Mouse (Mus musculus): ENCODE results near the gene Ptk7. TPM values are rescaled to one million over a fixed set of nuclear protein-coding genes. Genes with fewer than 3 reads are reported as not detected.
A peak's percentile ranks its signal among the peaks of the same experiment; 100 is the strongest.
"Not testable (repeated sequence)": the region's sequence is repeated elsewhere in the genome, so short reads cannot be mapped to it uniquely, and the experiment has no call there.

The Ptk7 gene
- polyA plus RNA-seq, 1 experiment = 3.9 TPM

DNA sequence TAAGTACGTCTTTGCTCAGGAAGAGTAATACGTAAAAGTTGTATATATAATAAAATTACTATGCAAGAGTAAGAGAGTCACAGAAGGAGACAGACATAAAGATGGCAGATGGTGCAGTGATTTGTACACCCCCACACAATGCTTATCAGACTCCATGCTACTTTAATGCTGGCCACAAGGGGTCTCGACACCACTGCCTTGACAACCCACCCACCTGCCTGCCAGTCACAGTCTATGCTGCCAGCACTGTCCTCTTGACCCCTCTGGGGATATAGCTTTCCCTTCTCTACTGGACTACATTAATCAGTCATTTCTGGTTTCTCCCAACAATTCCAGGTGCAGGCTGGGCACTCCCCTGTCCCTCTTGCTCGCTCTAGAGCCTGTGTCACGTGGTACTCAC is 50.7 kb downstream of the Ptk7 start:
- no peak overlapping the region for H3K27ac ChIP-seq (ENCODE audit: control insufficient read depth, insufficient read depth, low read depth, low read length, poor library complexity)
- 82% methylated on average over 5 of the region's 5 CpGs for WGBS
- no peaks in the 10 kb centered on the region for H3K4me1 ChIP-seq (ENCODE audit: control insufficient read depth, insufficient read depth, low read length)
- no peak overlapping the region for H3K4me3 ChIP-seq (replicated peaks; ENCODE audit: control insufficient read depth, low read depth, low read length)
- no peak for TF ChIP-seq CTCF (IDR thresholded peaks at IDR 0.05; ENCODE audit: control insufficient read depth, insufficient read depth, low read length)
- no peak for TF ChIP-seq POLR2A (IDR thresholded peaks at IDR 0.05; ENCODE audit: borderline replicate concordance, control insufficient read depth, low read depth, low read length)

DNA sequence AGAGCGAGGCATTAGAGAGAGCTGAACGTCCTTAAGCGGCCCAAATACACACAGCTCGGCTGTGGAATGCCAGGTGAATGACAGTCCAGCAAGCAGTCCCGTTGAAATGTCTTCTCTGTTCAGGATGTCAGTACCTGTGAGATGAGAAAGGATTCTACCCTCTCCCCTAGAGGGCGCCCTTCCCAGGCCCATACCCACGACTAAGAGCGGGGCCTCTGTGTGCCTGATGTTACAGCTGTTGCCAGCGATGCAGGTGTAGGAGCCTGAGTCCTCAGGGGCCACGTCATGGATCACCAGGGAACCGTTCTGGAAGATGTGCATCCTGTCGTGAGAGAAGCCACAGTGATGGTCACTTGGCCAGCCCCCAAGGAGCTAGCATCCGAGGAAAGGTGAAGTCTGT is 53.2 kb downstream of the Ptk7 start:
- no peak overlapping the region for H3K27ac ChIP-seq (ENCODE audit: control insufficient read depth, insufficient read depth, low read depth, low read length, poor library complexity)
- H3K4me3 ChIP-seq (replicated peaks; ENCODE audit: control insufficient read depth, low read depth, low read length) = no peak overlapping the region
- TF ChIP-seq CTCF (IDR thresholded peaks at IDR 0.05; ENCODE audit: control insufficient read depth, insufficient read depth, low read length) (peak; percentile 58), POLR2A (IDR thresholded peaks at IDR 0.05; ENCODE audit: borderline replicate concordance, control insufficient read depth, low read depth, low read length) (no peak)
- WGBS = 68% methylated on average over 13 of the region's 13 CpGs
- no peaks in the 10 kb centered on the region for H3K4me1 ChIP-seq (ENCODE audit: control insufficient read depth, insufficient read depth, low read length)

DNA sequence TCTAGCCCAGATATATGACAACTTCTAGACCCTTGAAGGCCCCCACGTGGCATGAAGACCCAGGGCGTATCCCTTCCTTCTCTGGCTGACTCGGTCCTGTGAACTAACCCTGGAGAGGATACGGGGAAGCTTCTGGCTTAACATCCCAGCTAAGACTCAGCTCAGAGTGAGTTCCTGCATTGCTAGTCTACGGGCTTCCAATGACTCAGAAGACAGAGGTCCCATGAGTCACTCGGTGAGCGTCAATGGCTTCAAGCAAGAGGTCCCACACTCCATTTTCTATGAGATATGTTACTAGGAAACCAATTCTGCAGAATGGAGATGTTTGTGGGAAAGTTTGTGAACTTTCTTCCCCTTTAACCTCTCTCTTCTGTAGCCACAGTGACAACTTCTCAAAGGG is 54.8 kb downstream of the Ptk7 start:
- Histone ChIP-seq H3K4me3 (replicated peaks; ENCODE audit: control insufficient read depth, low read depth, low read length) (no peak overlapping the region), H3K27ac (ENCODE audit: control insufficient read depth, insufficient read depth, low read depth, low read length, poor library complexity) (no peak overlapping the region), H3K4me1 (ENCODE audit: control insufficient read depth, insufficient read depth, low read length) (no peaks in the 10 kb centered on the region)
- WGBS = 83% methylated on average over 7 of the region's 7 CpGs
- no peak for TF ChIP-seq POLR2A (IDR thresholded peaks at IDR 0.05; ENCODE audit: borderline replicate concordance, control insufficient read depth, low read depth, low read length)

DNA sequence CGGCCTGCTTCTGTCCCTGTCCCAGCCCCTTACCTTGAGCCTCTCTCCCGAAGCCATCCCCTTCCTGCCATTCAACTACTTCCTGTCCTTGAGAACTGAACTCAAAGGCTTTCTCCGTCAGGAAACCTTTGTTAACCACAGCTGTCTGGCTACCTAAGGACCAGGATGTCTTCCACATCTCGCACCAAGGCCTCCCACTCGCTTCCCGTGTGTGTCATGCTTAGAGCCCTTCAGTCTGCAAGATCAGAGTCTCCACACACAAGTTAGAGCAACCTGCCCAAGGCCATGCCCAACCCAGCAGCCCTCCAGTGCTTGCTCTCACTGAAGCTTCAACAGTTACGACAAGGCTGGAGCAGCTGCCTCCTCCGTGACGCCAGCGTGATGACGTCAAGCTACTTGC is 58.3 kb downstream of the Ptk7 start:
- WGBS = 79% methylated on average over 11 of the region's 11 CpGs
- H3K4me3 ChIP-seq (replicated peaks; ENCODE audit: control insufficient read depth, low read depth, low read length) = no peak overlapping the region
- no peaks in the 10 kb centered on the region for H3K4me1 ChIP-seq (ENCODE audit: control insufficient read depth, insufficient read depth, low read length)
- H3K27ac ChIP-seq (ENCODE audit: control insufficient read depth, insufficient read depth, low read depth, low read length, poor library complexity) = no peak overlapping the region
- TF ChIP-seq POLR2A (IDR thresholded peaks at IDR 0.05; ENCODE audit: borderline replicate concordance, control insufficient read depth, low read depth, low read length) (no peak), CTCF (IDR thresholded peaks at IDR 0.05; ENCODE audit: control insufficient read depth, insufficient read depth, low read length) (no peak)

DNA sequence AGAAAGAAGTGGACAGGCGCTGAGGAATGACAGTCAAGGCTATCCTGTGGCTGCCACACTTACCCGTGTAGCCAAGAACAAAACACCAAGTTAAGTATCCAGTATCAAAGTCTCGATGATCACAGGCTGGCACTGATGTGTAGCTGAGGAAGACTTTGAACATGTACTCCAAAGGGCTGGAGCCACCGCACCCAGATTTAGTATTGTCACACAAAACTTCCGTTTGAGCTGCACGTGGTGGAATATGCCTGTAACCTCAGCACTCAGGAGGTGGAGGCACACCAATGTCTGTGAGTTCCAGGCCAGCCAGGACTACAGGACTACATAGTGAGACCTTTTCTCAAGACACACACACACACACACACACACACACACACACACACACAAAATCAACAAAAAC is 70.2 kb downstream of the Ptk7 start:
- 78% methylated on average over 6 of the region's 6 CpGs for WGBS
- Histone ChIP-seq H3K4me3 (replicated peaks; ENCODE audit: control insufficient read depth, low read depth, low read length) (no peak overlapping the region), H3K4me1 (ENCODE audit: control insufficient read depth, insufficient read depth, low read length) (no peaks in the 10 kb centered on the region; the same call in 1 of the 2 replicates), H3K27ac (ENCODE audit: control insufficient read depth, insufficient read depth, low read depth, low read length, poor library complexity) (no peak overlapping the region)
- TF ChIP-seq CTCF (IDR thresholded peaks at IDR 0.05; ENCODE audit: control insufficient read depth, insufficient read depth, low read length) = no peak
- no peak for TF ChIP-seq POLR2A (IDR thresholded peaks at IDR 0.05; ENCODE audit: borderline replicate concordance, control insufficient read depth, low read depth, low read length)

DNA sequence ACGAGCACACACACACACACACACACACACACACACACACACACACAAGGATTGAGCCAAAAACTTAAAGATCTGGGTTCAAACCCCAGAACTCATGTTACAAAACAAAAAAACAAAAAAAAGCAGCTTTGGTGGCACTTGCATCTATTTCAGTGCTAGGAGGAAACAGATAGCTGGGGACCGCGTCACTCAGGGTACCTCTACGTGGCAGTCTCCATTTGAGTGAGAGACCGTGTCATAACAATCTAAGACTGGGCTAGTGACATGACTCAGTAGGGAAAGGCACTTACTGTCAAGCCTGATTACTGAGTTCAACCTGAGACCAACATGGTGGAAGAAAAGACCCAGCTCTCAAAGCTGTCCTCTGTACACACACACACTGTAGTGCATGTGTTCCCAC is 71.2 kb downstream of the Ptk7 start:
- Histone ChIP-seq H3K27ac (ENCODE audit: control insufficient read depth, insufficient read depth, low read depth, low read length, poor library complexity) (no peak overlapping the region), H3K4me1 (ENCODE audit: control insufficient read depth, insufficient read depth, low read length) (peaks cover 1% of the 10 kb centered on the region; the same call in 1 of the 2 replicates), H3K4me3 (replicated peaks; ENCODE audit: control insufficient read depth, low read depth, low read length) (no peak overlapping the region)
- no peak for TF ChIP-seq POLR2A (IDR thresholded peaks at IDR 0.05; ENCODE audit: borderline replicate concordance, control insufficient read depth, low read depth, low read length)
- TF ChIP-seq CTCF (IDR thresholded peaks at IDR 0.05; ENCODE audit: control insufficient read depth, insufficient read depth, low read length) = no peak
- 45% methylated on average over 5 of the region's 5 CpGs for WGBS

DNA sequence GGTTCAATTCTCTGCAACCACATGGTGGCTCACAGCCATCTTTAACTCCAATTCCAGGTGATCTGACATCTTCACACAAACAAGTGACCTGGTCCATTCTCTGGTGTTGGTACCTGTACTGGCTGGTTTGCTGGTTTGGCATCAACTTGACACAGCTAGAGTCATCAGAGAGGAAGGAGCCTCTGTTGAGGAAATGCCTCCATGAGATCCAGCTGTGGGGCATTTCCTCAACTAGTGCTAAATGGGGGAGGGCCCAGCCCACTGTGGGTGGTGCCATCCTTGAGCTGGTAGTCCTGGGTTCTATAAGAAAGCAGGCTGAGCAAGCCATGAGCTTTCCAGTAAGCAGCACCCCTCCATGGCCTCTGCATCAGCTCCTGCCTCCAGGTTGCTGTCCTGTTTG is 72.0 kb downstream of the Ptk7 start:
- not testable (repeated sequence) for H3K4me3 ChIP-seq (replicated peaks; ENCODE audit: control insufficient read depth, low read depth, low read length); H3K27ac ChIP-seq (ENCODE audit: control insufficient read depth, insufficient read depth, low read depth, low read length, poor library complexity); H3K4me1 ChIP-seq (ENCODE audit: control insufficient read depth, insufficient read depth, low read length)

DNA sequence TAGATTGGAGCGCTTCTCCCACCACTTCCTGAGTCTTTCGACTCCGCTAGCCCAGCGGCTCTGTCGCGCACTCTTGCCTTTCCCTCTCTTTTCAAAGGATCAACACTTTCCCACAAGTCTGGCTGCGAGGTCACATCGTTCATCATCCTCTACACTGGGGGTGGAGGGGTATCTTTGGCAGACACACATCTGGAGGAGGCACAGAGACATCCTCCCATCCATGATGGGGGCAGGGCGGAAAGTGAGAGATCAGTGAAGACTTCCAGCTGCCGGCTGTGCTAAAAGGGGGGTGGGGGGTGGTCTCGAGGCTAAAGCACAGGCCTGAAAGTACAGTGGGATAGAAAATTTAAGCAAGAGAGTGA is 72.7 kb downstream of the Ptk7 start:
- H3K4me3 ChIP-seq (replicated peaks; ENCODE audit: control insufficient read depth, low read depth, low read length) = peak overlapping the region; percentile 81
- WGBS = under 1% methylated on average over 11 of the region's 11 CpGs
- TF ChIP-seq POLR2A (IDR thresholded peaks at IDR 0.05; ENCODE audit: borderline replicate concordance, control insufficient read depth, low read depth, low read length) = no peak
- no peak for TF ChIP-seq CTCF (IDR thresholded peaks at IDR 0.05; ENCODE audit: control insufficient read depth, insufficient read depth, low read length)
- peak overlapping the region; percentile 40 for H3K27ac ChIP-seq (ENCODE audit: control insufficient read depth, insufficient read depth, low read depth, low read length, poor library complexity)
- peaks cover 1% of the 10 kb centered on the region; the same call in 1 of the 2 replicates for H3K4me1 ChIP-seq (ENCODE audit: control insufficient read depth, insufficient read depth, low read length)

DNA sequence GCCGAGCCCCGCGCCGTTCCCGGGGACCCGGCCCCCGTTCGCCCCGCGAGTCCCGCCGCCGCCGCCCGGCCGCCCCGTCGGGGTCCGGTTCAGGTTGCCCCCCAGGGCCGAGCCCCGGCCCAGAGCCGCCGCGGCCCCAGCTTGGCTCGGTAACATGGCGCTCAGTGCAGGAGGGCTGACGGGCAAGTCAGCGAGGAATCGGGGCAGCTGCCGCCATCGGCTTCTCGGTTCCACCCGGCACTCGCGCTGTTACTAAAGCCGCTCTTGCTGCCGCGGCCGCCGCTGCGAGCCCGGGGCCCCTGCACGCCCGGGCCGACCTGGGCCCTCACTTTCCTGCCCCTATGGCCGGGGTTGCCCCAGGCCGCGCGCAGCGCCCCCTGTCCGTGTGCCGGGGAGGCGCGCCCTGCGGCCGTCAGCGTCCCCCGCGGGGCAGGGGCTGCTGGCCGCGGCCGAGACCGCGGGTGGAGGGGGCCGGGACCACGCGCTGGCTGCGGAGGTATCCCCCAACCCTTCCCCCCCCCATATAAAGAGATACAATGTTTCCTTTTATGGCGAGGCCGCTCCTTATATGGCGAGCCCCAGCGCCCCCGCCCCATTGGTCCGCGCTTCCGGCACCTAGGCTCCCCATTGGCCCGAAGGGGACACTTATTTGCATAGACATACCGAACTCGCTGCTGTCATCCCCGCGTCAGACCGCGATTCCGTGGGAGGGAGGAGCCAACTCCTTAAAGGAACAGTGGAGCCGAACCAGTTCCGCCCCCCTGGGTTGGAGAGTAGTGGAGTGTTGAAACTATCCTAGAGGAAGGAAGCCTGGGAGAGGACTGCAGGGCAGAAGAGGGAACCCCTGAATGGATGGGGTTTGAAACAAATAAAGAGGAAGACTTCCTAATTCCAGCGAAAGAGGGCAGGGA is 73.4 kb downstream of the Ptk7 start, which contains the start of gene Srf:
TSS of gene Srf (minus strand) at position 503 of the 911 bp plus-strand sequence.
- H3K27ac ChIP-seq (ENCODE audit: control insufficient read depth, insufficient read depth, low read depth, low read length, poor library complexity) = peak within 1 kb of the TSS; percentile 93
- WGBS = under 1% methylated on average over 87 of the region's 87 CpGs
- peaks cover 1% of the 10 kb centered on the region; the same call in 1 of the 2 replicates for H3K4me1 ChIP-seq (ENCODE audit: control insufficient read depth, insufficient read depth, low read length)
- TF ChIP-seq CTCF (IDR thresholded peaks at IDR 0.05; ENCODE audit: control insufficient read depth, insufficient read depth, low read length) (peak; percentile 31; the same call in 1 of the 2 replicates), POLR2A (IDR thresholded peaks at IDR 0.05; ENCODE audit: borderline replicate concordance, control insufficient read depth, low read depth, low read length) (peak; percentile 55; the same call in 1 of the 2 replicates)
- peak within 1 kb of the TSS; percentile 81 for H3K4me3 ChIP-seq (replicated peaks; ENCODE audit: control insufficient read depth, low read depth, low read length)
